Mouse (Mus musculus) MEL (cell line): ENCODE results near the gene 1700123O20Rik.
A peak's percentile ranks its signal among the peaks of the same experiment; 100 is the strongest.

Source experiments
- CTCF ChIP-seq, 3 experiments: IDR thresholded peaks in 2 of 3; conservative IDR thresholded peaks in 1 of 3; 2 replicates each; pipeline ENCODE4 v1.5.1; 2011 to 2012; ENCODE audit warnings: low read length in 3 of 3, low read depth in 2 of 3, mild to moderate bottlenecking in 2 of 3, improper control_type of control experiment in 1 of 3, inconsistent platforms in 1 of 3, mixed read lengths in 1 of 3, moderate library complexity in 1 of 3; ENCODE audit not compliant: control insufficient read depth in 1 of 3, insufficient read depth in 1 of 3, poor library complexity in 1 of 3, severe bottlenecking in 1 of 3
- HCFC1 ChIP-seq: IDR thresholded peaks from 2 replicates; pipeline ENCODE4 v1.6.1; 2012; ENCODE audit warnings: low read depth, mild to moderate bottlenecking, inconsistent platforms, low read length, improper control_type of control experiment, moderate library complexity
- KAT2A ChIP-seq: conservative IDR thresholded peaks from 2 replicates; pipeline ENCODE4 v1.6.1; 2012; ENCODE audit warnings: low read depth, low read length, improper control_type of control experiment, inconsistent platforms

GRCm38 (mm10) chr14:54686522-54687143 is 617 bp downstream of the 1700123O20Rik start, which contains the start of gene Acin1:
- TF ChIP-seq KAT2A (peak; percentile 62), HCFC1 (peak; percentile 85), CTCF (IDR thresholded peaks at IDR 0.05 in 2 of 3, conservative IDR thresholded peaks at IDR 0.05 in 1 of 3; ENCODE audit: control insufficient read depth in 1 of 3, insufficient read depth in 1 of 3, low read depth in 2 of 3, low read length in 3 of 3, poor library complexity in 1 of 3, severe bottlenecking in 1 of 3) (no peak)
